Mouse (Mus musculus): Measurements from ENCODE around the gene Sars2. TPM values are rescaled to one million over a fixed set of nuclear protein-coding genes. Genes with fewer than 3 reads are reported as not detected.

Sars2 gene
- polyA plus RNA-seq, 1 experiment: 16.1 TPM

Other genes starting within 250 kb of the Sars2 start
- not detected in 2 replicates for gene Ifnl2, start 231.5 kb upstream of the Sars2 start, polyA plus RNA-seq (2012; rRNA removed)
- not detected in 2 replicates for gene Ifnl3, start 219.2 kb upstream of the Sars2 start, polyA plus RNA-seq (2012; rRNA removed)
- gene Sycn, start 201.1 kb upstream of the Sars2 start, polyA plus RNA-seq (2012; rRNA removed): 0.86 and 6.9 TPM in 2 replicates
- 0.23 and 0.65 TPM in 2 replicates for gene Nccrp1, start 194.7 kb upstream of the Sars2 start, polyA plus RNA-seq (2012; rRNA removed)
- 72.6 and 88.2 TPM in 2 replicates for gene Samd4b, start 143.8 kb upstream of the Sars2 start, polyA plus RNA-seq (2012; rRNA removed)
- gene Pak4, start 143.8 kb upstream of the Sars2 start, polyA plus RNA-seq (2012; rRNA removed): 33.8 and 43.6 TPM in 2 replicates
- gene Acp7, start 110.7 kb upstream of the Sars2 start, polyA plus RNA-seq (2012; rRNA removed): 0.37 TPM in 1 of 2 replicates, not detected in the other
- gene Fbxo27, start 49.1 kb upstream of the Sars2 start, polyA plus RNA-seq (2012; rRNA removed): 2.4 and 3.1 TPM in 2 replicates
- 1.5 and 1.6 TPM in 2 replicates for gene Fbxo17, start 25.2 kb upstream of the Sars2 start, polyA plus RNA-seq (2012; rRNA removed)
- 56.6 and 58.3 TPM in 2 replicates for gene Mrps12, start 172 bp upstream of the Sars2 start, polyA plus RNA-seq (2012; rRNA removed)
- gene Ccer2, start 14.2 kb downstream of the Sars2 start, polyA plus RNA-seq (2012; rRNA removed): not detected in 2 replicates
- 88.4 and 92.4 TPM in 2 replicates for gene Sirt2, start 24.7 kb downstream of the Sars2 start, polyA plus RNA-seq (2012; rRNA removed)
- 39.2 and 41.0 TPM in 2 replicates for gene Nfkbib, start 25.5 kb downstream of the Sars2 start, polyA plus RNA-seq (2012; rRNA removed)
- gene Rinl, start 47.0 kb downstream of the Sars2 start, polyA plus RNA-seq (2012; rRNA removed): 2.7 and 3.7 TPM in 2 replicates
- gene Hnrnpl, start 66.5 kb downstream of the Sars2 start, polyA plus RNA-seq (2012; rRNA removed): 298 and 302 TPM in 2 replicates
- gene Ech1, start 83.2 kb downstream of the Sars2 start, polyA plus RNA-seq (2012; rRNA removed): 508 and 671 TPM in 2 replicates
- 21.7 and 30.4 TPM in 2 replicates for gene Lgals4, start 91.9 kb downstream of the Sars2 start, polyA plus RNA-seq (2012; rRNA removed)
- 11.2 and 12.3 TPM in 2 replicates for gene Lgals7, start 121.9 kb downstream of the Sars2 start, polyA plus RNA-seq (2012; rRNA removed)
- 0.28 and 0.42 TPM in 2 replicates for gene Capn12, start 139.4 kb downstream of the Sars2 start, polyA plus RNA-seq (2012; rRNA removed)
- gene Actn4, start 220.3 kb downstream of the Sars2 start, polyA plus RNA-seq (2012; rRNA removed): 311 and 323 TPM in 2 replicates
- gene Eif3k, start 239.9 kb downstream of the Sars2 start, polyA plus RNA-seq (2012; rRNA removed): 309 and 336 TPM in 2 replicates
- 6.2 and 6.6 TPM in 2 replicates for gene Map4k1, start 240.1 kb downstream of the Sars2 start, polyA plus RNA-seq (2012; rRNA removed)

Data from gonadal fat pad, adult 2 months (tissue).